Mouse (Mus musculus) embryonic facial prominence, embryonic 11.5 days (tissue): Measurements from ENCODE around the gene Foxd1. TPM values are rescaled to one million over a fixed set of nuclear protein-coding genes. Genes with fewer than 3 reads are reported as not detected.

Experiments
- ATAC-seq: fragments of 200-750 bp; cut with Nextera tagmentation; replicated peaks from 2 replicates; pipeline ENCODE4 v1.8.0; 2017; ENCODE audit warnings: low read depth; ENCODE audit not compliant: insufficient number of reproducible peaks, low FRiP score, low TSS enrichment
- DNase-seq: peaks from one replicate; pipeline ENCODE4 v3.0.0-alpha.2; 2015; ENCODE audit warnings: low spot score
- H3K27ac ChIP-seq: fragments of 300-500 bp; sonication (generic); replicated peaks from 2 replicates; pipeline ENCODE4 v1.5.1; 2014; ENCODE audit warnings: mild to moderate bottlenecking, low read depth, low read length, control low read depth
- H3K27me3 ChIP-seq: fragments of 300-500 bp; sonication (generic); 2 replicates; pipeline ENCODE4 v1.6.1; 2014; ENCODE audit warnings: mild to moderate bottlenecking, low read length, moderate library complexity, mixed read lengths; ENCODE audit not compliant: control insufficient read depth, insufficient read depth
- H3K36me3 ChIP-seq: fragments of 300-500 bp; sonication (generic); replicated peaks from 2 replicates; pipeline ENCODE4 v1.6.1; 2014; ENCODE audit warnings: low read depth, mild to moderate bottlenecking, low read length, moderate library complexity, mixed read lengths; ENCODE audit not compliant: control insufficient read depth, insufficient read depth
- H3K4me1 ChIP-seq: fragments of 300-500 bp; sonication (generic); 2 replicates; pipeline ENCODE4 v1.6.1; 2014; ENCODE audit warnings: low read length, mixed read lengths; ENCODE audit not compliant: control insufficient read depth, insufficient read depth
- H3K4me2 ChIP-seq: fragments of 300-500 bp; sonication (generic); 2 replicates; pipeline ENCODE4 v1.6.1; 2014; ENCODE audit warnings: low read depth, mild to moderate bottlenecking, control low read depth, low read length, moderate library complexity
- H3K4me3 ChIP-seq: fragments of 300-500 bp; sonication (generic); 2 replicates; pipeline ENCODE4 v1.5.1; 2014; ENCODE audit warnings: low read depth, low read length, control low read depth
- H3K9ac ChIP-seq: fragments of 300-500 bp; sonication (generic); replicated peaks from 2 replicates; pipeline ENCODE4 v1.6.1; 2014; ENCODE audit warnings: mild to moderate bottlenecking, control low read depth, low read length
- H3K9me3 ChIP-seq: fragments of 300-500 bp; sonication (generic); replicated peaks from 2 replicates; pipeline ENCODE4 v1.6.1; 2016; ENCODE audit warnings: mild to moderate bottlenecking, low read length, inconsistent platforms, mixed read lengths; ENCODE audit not compliant: control insufficient read depth
- WGBS: fragments of 180-500 bp; shearing (Covaris S2); extraction: QIAGEN DNeasy Blood & Tissue Kit; methylation state at CpG from one replicate; pipeline ENCODE4 v1.1.7; 2014; 5-methylcytosine and 5-hydroxymethylcytosine counted together
- polyA plus RNA-seq: library from polyadenylated mRNA; unstranded; fragments of >200 nt; fragmentation: Nextera tagmentation; extraction: Ambion mirVana; gene quantifications from 2 replicates; pipeline ENCODE4 v1.2.1, GENCODE M21; 2014

Foxd1 gene
- polyA plus RNA-seq = 7.7 and 8.2 TPM in 2 replicates

DNA sequence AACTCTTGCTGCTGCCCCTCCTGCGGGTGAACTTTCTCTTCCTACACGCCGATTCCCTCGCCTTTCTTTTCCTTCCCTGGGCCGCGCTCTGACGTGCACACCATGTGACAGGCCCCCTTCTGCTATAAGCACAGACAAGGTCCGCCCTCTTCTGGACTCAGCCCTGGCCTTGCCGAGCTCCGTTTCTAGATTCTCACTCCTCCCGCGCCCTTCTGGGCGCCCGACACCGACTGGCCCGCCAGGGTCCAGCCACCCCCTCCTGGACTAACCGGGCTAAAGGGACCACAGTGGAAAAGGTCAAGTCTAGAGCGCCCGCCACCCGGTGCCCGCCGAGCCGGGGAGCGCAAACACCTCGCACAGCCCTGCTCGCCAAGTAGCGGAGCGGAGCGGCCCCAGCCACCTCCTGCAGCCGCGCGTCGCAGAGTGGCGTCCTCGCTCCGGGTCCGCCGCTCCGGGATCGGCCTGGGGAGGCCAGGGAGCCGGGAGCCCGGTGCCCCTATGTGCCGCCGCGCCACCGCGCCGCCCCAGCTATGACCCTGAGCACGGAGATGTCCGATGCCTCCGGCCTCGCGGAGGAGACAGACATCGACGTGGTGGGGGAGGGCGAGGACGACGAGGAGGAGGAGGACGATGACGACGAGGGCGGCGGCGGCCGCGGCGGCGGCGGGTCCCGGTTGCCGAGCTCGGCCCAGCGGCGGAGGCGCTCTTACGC lies at the start of gene Foxd1:
TSS of gene Foxd1 (plus strand) at position 153 of the 712 bp plus-strand sequence.
- Histone ChIP-seq H3K4me3 (peak within 1 kb of the TSS; percentile 66), H3K9ac (peak within 1 kb of the TSS; percentile 80), H3K27ac (peak within 1 kb of the TSS; percentile 78), H3K27me3 (peaks cover 37% of the 10 kb centered on the region), H3K9me3 (no peaks in the 10 kb centered on the region), H3K4me2 (peak within 1 kb of the TSS; percentile 88), H3K36me3 (no peaks in the 10 kb centered on the region), H3K4me1 (peaks cover 3% of the 10 kb centered on the region; the same call in 1 of the 2 replicates)
- DNase-seq (peak; percentile 85), ATAC-seq (peak; percentile 91)
- WGBS = under 1% methylated on average over 64 of the region's 76 CpGs

- Histone ChIP-seq H3K36me3 (no peaks in the 10 kb centered on the region; the same call in 1 of the 2 replicates), H3K9me3 (no peaks in the 10 kb centered on the region), H3K27ac (no peak overlapping the region), H3K4me2 (no peak overlapping the region), H3K4me3 (no peak overlapping the region), H3K9ac (no peak overlapping the region), H3K27me3 (no peaks in the 10 kb centered on the region), H3K4me1 (no peaks in the 10 kb centered on the region)
- no peak for DNase-seq
- ATAC-seq = no peak
- WGBS = 90% methylated on average over 9 of the region's 9 CpGs
Observed at GRCm38 (mm10) chr13:98305257-98305656, 48.8 kb upstream of the Foxd1 start.

DNA sequence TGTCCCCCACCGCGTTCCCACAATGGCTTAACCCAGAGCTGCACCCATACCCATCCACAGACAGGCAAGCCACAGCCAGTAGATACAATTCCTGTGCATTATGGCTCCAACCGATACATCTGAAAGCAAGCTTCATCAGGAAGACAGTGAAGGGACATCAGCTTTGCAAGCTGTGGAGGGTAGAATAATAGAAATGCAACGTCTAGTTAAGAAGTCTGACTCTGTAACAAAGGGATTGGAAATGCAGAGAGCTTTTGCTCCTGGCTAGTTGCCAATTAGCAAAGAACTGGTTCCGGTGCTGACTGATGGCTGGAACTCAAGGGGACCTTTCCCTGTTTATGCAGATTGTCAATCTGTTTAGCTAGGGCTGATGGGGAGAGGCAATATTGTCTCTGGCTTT lies 47.6 kb upstream of the Foxd1 start:
- Histone ChIP-seq H3K4me1 (no peaks in the 10 kb centered on the region), H3K4me2 (no peak overlapping the region), H3K36me3 (peaks cover 2% of the 10 kb centered on the region), H3K27me3 (no peaks in the 10 kb centered on the region), H3K4me3 (no peak overlapping the region), H3K9me3 (no peaks in the 10 kb centered on the region), H3K9ac (no peak overlapping the region), H3K27ac (no peak overlapping the region)
- WGBS = 46% methylated on average over 5 of the region's 5 CpGs
- ATAC-seq (no peak), DNase-seq (no peak)

DNA sequence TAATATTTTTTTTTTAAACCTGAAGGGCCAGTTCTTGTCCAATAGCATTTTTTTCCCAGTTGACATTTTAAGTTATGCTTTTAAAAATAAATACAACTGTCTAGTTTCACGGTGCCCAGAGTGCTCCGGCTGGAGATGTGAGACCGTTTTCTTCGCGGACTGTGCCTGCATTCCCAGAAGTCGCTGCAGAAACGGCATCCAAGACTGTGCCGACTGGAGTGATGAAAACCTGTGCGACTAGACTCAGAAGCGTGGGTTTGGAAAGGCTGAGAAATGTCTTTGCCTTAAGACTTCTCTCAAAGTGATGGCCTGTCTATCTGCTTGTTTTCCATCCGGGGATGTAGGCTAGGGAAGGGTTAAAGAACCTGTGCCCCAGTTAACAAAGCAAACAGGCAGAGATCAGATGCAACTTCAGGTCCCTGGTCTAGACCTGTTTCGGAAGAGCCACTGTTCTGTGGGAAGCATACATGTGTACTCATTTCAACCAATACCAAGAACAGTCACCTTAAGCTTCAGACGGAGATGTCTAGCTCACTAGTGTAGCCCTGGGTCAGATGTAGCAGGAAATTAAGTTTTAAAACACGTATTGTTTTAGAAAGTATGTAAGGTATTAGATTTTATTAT lies 47.1 kb upstream of the Foxd1 start:
- DNase-seq = no peak
- Histone ChIP-seq H3K36me3 (peaks cover 2% of the 10 kb centered on the region), H3K4me2 (no peak overlapping the region), H3K4me3 (no peak overlapping the region), H3K9me3 (no peaks in the 10 kb centered on the region), H3K9ac (no peak overlapping the region), H3K27ac (no peak overlapping the region), H3K4me1 (no peaks in the 10 kb centered on the region), H3K27me3 (no peaks in the 10 kb centered on the region)
- no peak for ATAC-seq
- WGBS = 51% methylated on average over 14 of the region's 14 CpGs

DNA sequence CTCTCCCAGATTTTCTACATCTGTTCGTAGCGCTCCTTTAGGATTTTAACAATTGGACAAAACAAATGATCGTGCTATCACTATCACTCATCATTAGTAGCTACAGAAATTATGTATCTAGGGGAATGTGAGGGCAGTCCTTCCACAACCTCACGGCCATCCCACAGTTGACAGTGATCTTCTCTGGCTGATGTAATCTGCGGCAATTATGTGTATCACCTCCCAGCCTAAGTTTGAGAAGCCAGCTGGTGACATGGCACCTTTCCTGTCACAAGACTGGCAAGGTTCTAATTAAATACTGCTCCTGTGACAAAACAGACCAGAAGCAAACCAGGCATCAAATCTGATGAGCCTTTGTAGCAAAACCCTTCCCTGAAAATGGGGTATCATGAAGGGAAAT lies 46.0 kb upstream of the Foxd1 start:
- Histone ChIP-seq H3K36me3 (peaks cover 2% of the 10 kb centered on the region), H3K4me1 (no peaks in the 10 kb centered on the region), H3K27me3 (no peaks in the 10 kb centered on the region), H3K9ac (no peak overlapping the region), H3K4me3 (no peak overlapping the region), H3K9me3 (no peaks in the 10 kb centered on the region), H3K4me2 (no peak overlapping the region), H3K27ac (no peak overlapping the region)
- no peak for ATAC-seq
- DNase-seq = no peak
- WGBS = 79% methylated on average over 5 of the region's 5 CpGs

GRCm38 (mm10) chr13:98308724-98309123 lies 45.3 kb upstream of the Foxd1 start:
- H3K9me3 ChIP-seq = no peaks in the 10 kb centered on the region
- no peak overlapping the region for H3K4me2 ChIP-seq
- DNase-seq (no peak), ATAC-seq (no peak)
- peaks cover 2% of the 10 kb centered on the region for H3K36me3 ChIP-seq
- WGBS = 72% methylated on average over 4 of the region's 4 CpGs
- no peak overlapping the region for H3K9ac ChIP-seq
- H3K27me3 ChIP-seq = no peaks in the 10 kb centered on the region
- no peak overlapping the region for H3K27ac ChIP-seq
- H3K4me1 ChIP-seq = no peaks in the 10 kb centered on the region
- no peak overlapping the region for H3K4me3 ChIP-seq

- Histone ChIP-seq H3K27me3 (no peaks in the 10 kb centered on the region), H3K9ac (no peak overlapping the region), H3K36me3 (peaks cover 2% of the 10 kb centered on the region), H3K9me3 (no peaks in the 10 kb centered on the region), H3K4me2 (no peak overlapping the region), H3K4me3 (no peak overlapping the region), H3K4me1 (no peaks in the 10 kb centered on the region), H3K27ac (no peak overlapping the region)
- DNase-seq (no peak), ATAC-seq (no peak)
- 94% methylated on average over 5 of the region's 5 CpGs for WGBS
Observed at GRCm38 (mm10) chr13:98311597-98311996, 42.4 kb upstream of the Foxd1 start.

GRCm38 (mm10) chr13:98313631-98314030 lies 40.4 kb upstream of the Foxd1 start:
- Histone ChIP-seq H3K4me1 (no peaks in the 10 kb centered on the region), H3K4me2 (no peak overlapping the region), H3K27me3 (no peaks in the 10 kb centered on the region), H3K9me3 (no peaks in the 10 kb centered on the region), H3K36me3 (peaks cover 2% of the 10 kb centered on the region), H3K4me3 (no peak overlapping the region), H3K27ac (no peak overlapping the region), H3K9ac (no peak overlapping the region)
- 81% methylated on average over 7 of the region's 7 CpGs for WGBS
- DNase-seq (no peak), ATAC-seq (no peak)
